ENCODE assay signal across 10 mouse cellular contexts in genomic region chr12:86027000-86027399, GRCm38 (mm10). TPM values are rescaled to one million over a fixed set of nuclear protein-coding genes. Genes with fewer than 3 reads are reported as not detected.
A peak's percentile ranks its signal among the peaks of the same experiment; 100 is the strongest.
DNase-seq lines count a peak whose midpoint lies in the region; ATAC-seq and TF ChIP-seq lines count a peak whose summit lies in the region.
"Had no signal": no experiment of that assay in that cellular context is flagged by ENCODE, and none has a peak within 500 bp of the region (broad histone marks: within the 10 kb centered on the region; RNA-seq: fewer than 3 reads in every experiment).

No protein-coding gene starts in this region.

- H3K4me1 ChIP-seq in heart, postnatal 0 days (ENCODE audit: control insufficient read depth, insufficient read depth), result no peaks in the 10 kb centered on the region
- peaks cover 33% of the 10 kb centered on the region for H3K4me1 ChIP-seq in embryonic facial prominence, embryonic 14.5 days (ENCODE audit: control insufficient read depth, insufficient read depth, low read length)

- 46% methylated on average over 5 of the region's 5 CpGs for WGBS in heart, postnatal 0 days
- 43% methylated on average over 5 of the region's 5 CpGs for WGBS in embryonic facial prominence, embryonic 14.5 days

- DNase-seq in heart, postnatal 0 days (ENCODE audit: low spot score), result no peak
- DNase-seq in heart, adult 18-20 months, result no peak
- peak; percentile 10 for DNase-seq in urinary bladder, postnatal 14 days (ENCODE audit: low spot score)
- DNase-seq in urinary bladder, postnatal 4 days (ENCODE audit: low spot score in 2 of 2), result no peak
- peak; percentile 82 for DNase-seq in embryonic facial prominence, embryonic 14.5 days (ENCODE audit: low spot score)
- DNase-seq in thymus, postnatal 10 days (ENCODE audit: low spot score in 2 of 2), result no peak
- no peak for DNase-seq in lung, postnatal 14 days
- DNase-seq in layer of hippocampus, adult 9-10 months (ENCODE audit: low spot score), result no peak

- H3K9me3 ChIP-seq in heart, postnatal 0 days (replicated peaks; ENCODE audit: control insufficient read depth, low read length), result no peaks in the 10 kb centered on the region
- no peaks in the 10 kb centered on the region for H3K9me3 ChIP-seq in embryonic facial prominence, embryonic 14.5 days (ENCODE audit: control insufficient read depth, low read length)
- H3K9me3 ChIP-seq: liver, embryonic 12.5 days had no signal

- H3K36me3 ChIP-seq in heart, postnatal 0 days (replicated peaks; ENCODE audit: control insufficient read depth, insufficient read depth, low read length), result no peaks in the 10 kb centered on the region
- no peaks in the 10 kb centered on the region for H3K36me3 ChIP-seq in embryonic facial prominence, embryonic 14.5 days (ENCODE audit: control insufficient read depth, insufficient read depth, low read length)

- TF ChIP-seq EP300 in heart, postnatal 0 days (IDR thresholded peaks at IDR 0.05; ENCODE audit: low read depth), result no peak

- no peak for TF ChIP-seq CTCF in heart, postnatal 0 days (IDR thresholded peaks at IDR 0.05; ENCODE audit: low read depth)

- ATAC-seq in heart, postnatal 0 days (ENCODE audit: insufficient read depth, low read depth), result peak; percentile 63; the same call in 1 of the 2 replicates
- ATAC-seq in embryonic facial prominence, embryonic 14.5 days (ENCODE audit: low read depth), result peak; percentile 63; the same call in 1 of the 2 replicates
- ATAC-seq: liver, embryonic 12.5 days had no signal

- no peak overlapping the region for H3K9ac ChIP-seq in heart, postnatal 0 days (replicated peaks; ENCODE audit: low read depth, low read length)
- no peak overlapping the region for H3K9ac ChIP-seq in embryonic facial prominence, embryonic 14.5 days (ENCODE audit: low read depth, low read length)
- H3K9ac ChIP-seq: liver, embryonic 12.5 days had no signal

- no peak overlapping the region for H3K27ac ChIP-seq in heart, postnatal 0 days (ENCODE audit: low read depth)
- H3K27ac ChIP-seq in embryonic facial prominence, embryonic 14.5 days (replicated peaks; ENCODE audit: low read depth, low read length), result no peak overlapping the region
- H3K27ac ChIP-seq: liver, embryonic 12.5 days had no signal

- no peak overlapping the region for H3K4me2 ChIP-seq in heart, postnatal 0 days (ENCODE audit: low read depth, low read length)
- H3K4me2 ChIP-seq in embryonic facial prominence, embryonic 14.5 days (ENCODE audit: low read depth, low read length), result no peak overlapping the region
- H3K4me2 ChIP-seq: liver, embryonic 12.5 days had no signal

- no peaks in the 10 kb centered on the region for H3K27me3 ChIP-seq in heart, postnatal 0 days (ENCODE audit: control insufficient read depth, insufficient read depth, low read length)
- no peaks in the 10 kb centered on the region for H3K27me3 ChIP-seq in embryonic facial prominence, embryonic 14.5 days (replicated peaks; ENCODE audit: control insufficient read depth, insufficient read depth, low read length)
- H3K27me3 ChIP-seq: liver, embryonic 12.5 days had no signal

- no peak overlapping the region for H3K4me3 ChIP-seq in heart, postnatal 0 days (ENCODE audit: low read depth, low read length)
- no peak overlapping the region for H3K4me3 ChIP-seq in embryonic facial prominence, embryonic 14.5 days (ENCODE audit: low read depth, low read length)
- H3K4me3 ChIP-seq: liver, embryonic 12.5 days; myocyte had no signal

RNA-seq across cellular contexts. Expression of gene Tgfb3, which starts 51.8 kb away (rescaled TPM):
- 14.2 and 21.9 TPM in 2 replicates for total RNA-seq in heart, postnatal 0 days (2014; rRNA removed; ENCODE audit: low replicate concordance)
- polyA plus RNA-seq in heart, postnatal 0 days (2015; fragmentation: Nextera tagmentation; extraction: Ambion mirVana), result 12.1 and 12.7 TPM in 2 replicates
- total RNA-seq in heart, adult 18-20 months (2021), result 10 to 100 TPM; 13.1 to 13.5 TPM
- 59.4 and 61.8 TPM in 2 replicates for polyA plus RNA-seq in embryonic facial prominence, embryonic 14.5 days (2014; fragmentation: Nextera tagmentation; extraction: Ambion mirVana)

RNA-seq across cellular contexts. Expression of gene Ift43, which starts 55.3 kb away (rescaled TPM):
- 10.8 and 65.6 TPM in 2 replicates for total RNA-seq in heart, postnatal 0 days (2014; rRNA removed; ENCODE audit: low replicate concordance)
- polyA plus RNA-seq in heart, postnatal 0 days (2015; fragmentation: Nextera tagmentation; extraction: Ambion mirVana), result 101 and 102 TPM in 2 replicates
- total RNA-seq in heart, adult 18-20 months (2021), result 10 to 100 TPM; 21.5 to 23.9 TPM
- 79.2 and 80.3 TPM in 2 replicates for polyA plus RNA-seq in embryonic facial prominence, embryonic 14.5 days (2014; fragmentation: Nextera tagmentation; extraction: Ambion mirVana)

Comparison
In these comparisons a context has a peak if more than half of its experiments do, and no peak if none do; other contexts are left out.
1. DNase-seq: peak in urinary bladder, postnatal 14 days (single experiment) and embryonic facial prominence, embryonic 14.5 days (single experiment); none in heart, postnatal 0 days (single experiment), heart, adult 18-20 months (0 of 2), urinary bladder, postnatal 4 days (0 of 2), thymus, postnatal 10 days (0 of 2), lung, postnatal 14 days (single experiment) and layer of hippocampus, adult 9-10 months (single experiment).